Mouse (Mus musculus) brain, embryonic 18.5 days (tissue): ENCODE measurements at regions not wholly inside any gene's neighbourhood (a gene's known extent, or its start where the extent isn't known, plus 50 kb on each side); places are given as distances from the start of the nearest gene placed in this dataset.
"Not testable (repeated sequence)": the region's sequence is repeated elsewhere in the genome, so short reads cannot be mapped to it uniquely, and the experiment has no call there.

Experiments
- DNase-seq: peaks from one replicate; pipeline ENCODE4 v3.0.0-alpha.2; 2012; ENCODE audit warnings: low read depth, low spot score

GRCm38 (mm10) chr6:89140469-89140868 is 222.0 kb downstream of the Plxna1 start:
- no peak for DNase-seq

- DNase-seq: no peak
Observed at GRCm38 (mm10) chr6:89153027-89153662, 209.3 kb downstream of the Plxna1 start.

DNA sequence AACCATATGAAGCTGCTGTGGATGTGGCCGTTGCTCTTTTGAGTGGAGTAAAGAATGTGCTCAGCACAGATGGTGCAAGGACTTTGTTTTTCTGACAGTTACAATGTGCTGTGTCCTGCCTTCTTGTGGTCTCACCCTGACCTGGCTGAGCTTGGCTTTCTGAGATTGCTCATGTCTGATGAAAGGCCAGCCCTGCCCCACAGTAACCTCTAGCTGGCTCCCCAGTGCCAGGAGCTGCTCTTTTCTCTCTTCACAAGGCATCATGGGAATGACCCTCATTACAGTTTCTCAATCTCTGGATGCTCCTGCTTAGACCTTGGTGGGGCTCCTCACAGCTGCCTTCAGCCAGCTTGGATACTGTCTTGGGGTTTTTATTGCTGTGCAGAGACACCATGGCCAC is 204.9 kb downstream of the Plxna1 start:
- no peak for DNase-seq

GRCm38 (mm10) chr6:89160051-89160450 is 202.4 kb downstream of the Plxna1 start:
- no peak for DNase-seq

DNA sequence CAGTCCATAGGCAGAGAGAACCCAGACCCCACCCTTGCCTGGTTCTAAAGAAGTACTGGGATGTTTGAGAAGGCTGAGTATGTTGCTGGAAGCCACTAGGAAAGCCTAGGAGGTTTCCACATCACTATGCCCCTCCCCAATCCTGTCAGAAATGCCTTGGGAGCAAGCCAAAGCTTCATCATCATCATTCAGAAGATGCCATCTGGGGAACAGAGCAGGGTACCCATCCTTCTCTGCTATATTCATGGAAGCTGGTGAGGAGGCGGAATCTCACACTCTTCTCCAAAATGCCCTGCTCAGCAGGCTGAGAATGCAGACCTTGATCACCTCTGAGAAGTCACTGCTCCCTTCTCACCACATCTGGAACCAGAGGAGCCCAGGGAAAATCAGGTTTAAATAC is 200.7 kb downstream of the Plxna1 start:
- no peak for DNase-seq

- DNase-seq: no peak
Observed at GRCm38 (mm10) chr6:89169520-89169919, 192.9 kb downstream of the Plxna1 start.

- not testable (repeated sequence) for DNase-seq
Observed at GRCm38 (mm10) chr6:89184920-89185319, 177.5 kb downstream of the Plxna1 start.

DNA sequence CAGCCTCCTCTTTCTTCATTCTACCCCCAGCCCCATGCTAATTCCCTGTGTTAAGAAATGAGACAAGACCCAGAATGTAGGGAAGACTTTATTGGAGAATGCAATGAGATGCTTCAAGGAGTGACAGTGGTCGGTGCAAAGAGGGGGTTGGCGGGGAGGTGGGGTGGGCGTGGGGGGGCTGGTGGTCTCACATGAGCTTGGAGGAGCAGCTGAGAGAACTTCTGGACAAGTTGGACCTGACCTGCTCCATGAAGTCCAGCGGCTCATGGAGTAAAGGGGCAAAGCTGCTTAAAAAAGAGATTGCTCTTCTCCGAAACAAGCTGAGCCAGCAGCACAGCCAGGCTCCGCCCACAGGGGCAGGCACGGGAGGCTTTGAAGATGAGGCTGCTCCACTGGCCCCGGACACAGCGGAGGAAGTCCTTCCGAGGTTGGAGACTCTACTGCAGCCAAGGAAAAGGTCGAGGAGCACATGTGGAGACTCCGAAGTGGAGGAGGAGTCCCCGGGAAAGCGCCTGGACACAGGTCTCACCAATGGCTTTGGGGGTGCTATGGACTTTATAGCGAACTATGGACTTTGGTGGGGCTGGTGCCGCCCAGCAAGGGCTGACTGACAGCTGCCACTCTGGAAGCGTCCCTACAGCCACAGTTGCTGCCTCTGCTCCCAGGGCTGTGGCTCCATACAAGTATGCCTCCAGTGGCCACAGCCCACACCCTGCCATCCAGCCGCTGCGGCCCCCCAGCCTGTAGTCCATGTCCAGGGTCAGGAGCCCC is 161.7 kb downstream of the Plxna1 start:
- not testable (repeated sequence) for DNase-seq

GRCm38 (mm10) chr6:89215021-89215420 is 147.4 kb downstream of the Plxna1 start:
- DNase-seq: no peak

DNA sequence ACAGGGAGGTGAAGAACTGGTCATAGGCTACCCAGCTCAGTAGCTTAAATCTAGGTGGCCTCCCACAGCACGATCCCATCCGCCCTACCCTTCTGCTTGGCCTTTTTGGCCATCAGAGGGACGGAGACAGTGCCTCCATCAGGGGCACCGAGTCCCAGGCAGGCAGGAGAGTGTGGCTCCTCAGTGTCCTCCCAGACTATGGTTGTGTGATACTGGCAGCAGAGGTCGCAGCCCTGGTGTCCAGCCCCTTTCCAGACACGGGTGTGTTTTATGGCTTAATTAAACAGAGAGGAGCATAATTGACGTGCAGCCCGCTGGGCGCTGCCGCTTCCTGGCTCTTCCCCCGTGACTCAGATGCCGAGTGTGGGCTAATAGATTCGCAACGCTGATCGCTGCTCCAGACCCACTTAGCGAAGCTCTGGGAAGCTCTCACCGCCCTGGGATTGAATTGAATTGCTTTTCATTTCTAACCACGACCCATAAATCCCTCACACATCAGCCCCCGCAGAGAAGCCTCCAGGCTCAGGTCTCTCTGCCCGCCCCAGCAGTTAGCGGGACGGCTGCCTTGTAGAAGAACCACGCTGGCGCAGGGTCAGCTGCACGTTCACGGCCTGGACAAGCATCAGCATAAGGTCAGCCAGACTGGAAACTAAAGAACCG is 126.9 kb downstream of the Plxna1 start:
- DNase-seq: no peak

GRCm38 (mm10) chr6:89236226-89236625 is 126.2 kb downstream of the Plxna1 start:
- no peak for DNase-seq

- DNase-seq: no peak
Observed at GRCm38 (mm10) chr6:89236892-89237646, 125.4 kb downstream of the Plxna1 start.

DNA sequence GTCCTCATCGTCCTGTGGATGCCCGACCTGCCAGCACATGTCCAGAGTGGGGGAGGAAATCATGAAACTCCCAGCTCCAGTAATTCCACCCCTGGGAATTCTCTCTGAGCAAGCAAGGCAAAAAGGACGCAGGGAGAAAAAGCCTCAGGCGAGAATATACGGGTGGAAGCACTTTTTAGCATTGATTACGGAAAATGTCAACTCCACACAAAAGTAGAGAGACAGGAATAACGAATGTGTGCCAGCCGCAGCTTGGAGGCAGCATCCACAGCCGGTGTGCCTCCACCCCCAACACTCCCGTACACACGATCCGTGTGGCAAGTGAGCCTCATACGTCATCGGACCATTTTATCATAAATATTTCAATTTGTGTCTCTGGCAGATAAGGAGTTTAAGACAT is 123.5 kb downstream of the Plxna1 start:
- no peak for DNase-seq

DNA sequence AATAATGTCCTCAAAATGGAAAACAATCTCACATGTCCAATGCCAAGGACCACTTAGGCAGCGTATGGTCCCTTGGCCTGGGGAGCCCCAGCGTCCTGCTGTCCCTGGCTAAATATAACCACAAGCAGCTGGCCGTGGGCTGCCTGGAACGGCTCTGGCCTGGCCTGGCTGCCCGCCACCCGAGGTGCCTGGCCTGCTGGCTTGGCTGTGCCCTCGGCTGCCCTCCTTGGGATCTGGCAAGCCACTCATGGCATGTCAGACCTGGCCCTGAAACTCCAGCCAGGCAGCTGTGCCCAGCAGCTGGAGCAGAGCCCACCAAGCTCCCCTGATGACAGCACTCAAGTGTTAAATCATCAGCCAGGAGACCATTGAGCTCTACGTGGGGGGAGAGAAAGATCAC is 122.9 kb downstream of the Plxna1 start:
- no peak for DNase-seq

DNA sequence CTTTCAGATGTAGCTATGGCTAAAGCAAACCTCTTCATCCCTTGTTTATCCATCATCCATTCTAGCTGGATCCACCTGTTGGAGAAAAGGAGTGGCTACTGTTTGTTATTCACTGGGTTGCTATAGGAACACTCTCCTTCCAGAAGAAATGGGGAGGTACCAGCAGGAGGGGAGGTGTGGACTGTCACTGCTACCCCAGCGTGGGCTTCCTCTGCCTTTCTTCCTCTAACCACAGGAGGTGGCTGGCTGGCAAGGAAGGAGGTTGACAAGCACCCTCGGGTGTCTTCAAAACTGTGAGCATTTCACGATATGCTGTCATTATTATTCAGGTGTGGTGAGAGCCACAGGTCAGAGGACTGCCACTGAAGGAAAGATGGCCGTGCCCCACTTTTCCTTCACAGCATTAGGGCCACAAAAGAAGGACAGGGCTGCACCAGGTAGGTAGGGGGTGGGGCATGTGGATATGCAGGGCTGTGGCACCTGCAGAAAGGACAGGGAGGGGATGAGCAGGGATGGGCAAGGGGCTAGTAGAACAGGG is 122.2 kb downstream of the Plxna1 start:
- DNase-seq: no peak

GRCm38 (mm10) chr6:89242371-89243288 is 119.8 kb downstream of the Plxna1 start:
- DNase-seq: no peak

- no peak for DNase-seq
Observed at GRCm38 (mm10) chr6:89245506-89245905, 116.9 kb downstream of the Plxna1 start.

DNA sequence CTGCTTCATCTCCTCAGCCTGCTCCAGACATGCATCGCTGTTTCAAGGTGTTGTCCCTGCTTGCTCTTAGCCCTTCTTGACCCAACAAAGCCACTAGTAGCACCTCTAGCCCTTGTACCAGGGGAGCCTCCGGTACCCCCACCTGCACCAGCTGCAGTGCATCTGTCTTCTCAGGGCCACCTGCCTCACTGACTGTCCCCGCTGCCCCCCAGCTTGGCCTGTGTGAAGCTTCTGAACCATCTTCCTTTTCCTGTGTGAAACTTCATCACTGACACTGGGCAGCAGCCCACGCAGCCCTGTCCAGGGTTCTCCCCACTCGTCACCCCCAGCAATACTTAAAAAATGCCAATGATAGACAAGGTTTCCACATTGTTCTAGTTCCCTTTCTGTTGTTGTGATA is 116.2 kb downstream of the Plxna1 start:
- DNase-seq: no peak

DNA sequence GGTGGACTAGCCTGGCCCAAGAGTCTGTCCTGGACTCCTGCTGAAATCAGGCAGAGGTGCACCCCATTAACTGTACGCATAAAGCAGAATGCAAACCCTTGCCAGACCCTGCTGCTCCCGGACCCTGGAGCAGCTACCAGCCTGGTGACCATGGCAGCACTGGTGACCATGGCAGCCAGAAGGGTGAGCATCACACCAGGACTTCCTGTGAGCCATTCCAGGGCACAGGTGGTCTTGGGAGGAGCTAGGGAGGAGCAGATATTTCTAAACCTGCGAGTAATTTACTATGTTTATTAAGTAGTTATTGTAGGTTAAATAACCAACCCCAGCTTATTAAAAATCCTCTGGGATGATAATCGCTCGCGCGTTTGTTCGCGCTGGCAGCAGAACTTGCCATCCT is 113.8 kb downstream of the Plxna1 start:
- DNase-seq: no peak

DNA sequence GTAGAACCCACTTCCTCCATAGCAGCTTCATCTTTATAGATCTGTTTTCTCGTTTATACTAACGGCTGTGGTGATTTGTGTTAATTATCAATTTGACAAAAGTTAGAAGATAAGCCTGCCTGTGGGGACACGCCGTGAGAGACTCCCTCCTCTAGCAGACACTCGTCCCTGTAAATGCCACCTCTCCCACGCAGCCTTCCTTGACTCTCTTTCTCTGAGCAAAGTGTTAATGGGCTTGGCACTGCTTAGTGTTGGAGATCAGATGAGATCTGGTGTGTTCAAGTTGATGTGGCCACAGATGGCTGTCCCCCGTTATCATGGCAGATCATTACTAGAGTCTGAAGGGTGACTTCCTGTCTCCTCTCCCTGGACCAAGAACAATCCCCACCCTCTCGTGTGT is 113.1 kb downstream of the Plxna1 start:
- DNase-seq: no peak

DNA sequence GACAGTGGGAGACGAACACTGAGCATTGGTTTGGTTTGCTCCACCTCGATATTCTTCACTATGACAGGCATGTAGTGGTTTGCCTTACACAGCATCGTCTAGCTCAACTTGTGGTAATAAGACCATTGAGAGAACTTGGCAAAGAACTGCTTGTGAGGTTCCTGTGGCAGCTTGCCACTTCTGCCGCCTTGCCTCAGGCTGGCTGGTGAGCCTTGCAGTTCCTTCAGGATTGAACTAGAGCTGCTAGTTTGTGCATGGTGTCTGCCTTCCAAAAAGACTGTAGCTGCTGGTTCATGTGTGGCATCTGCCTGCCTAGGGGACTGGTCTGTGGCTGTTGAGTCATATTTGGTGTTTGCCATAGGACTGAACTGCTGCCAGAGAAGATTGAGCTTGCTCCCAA is 110.8 kb downstream of the Plxna1 start:
- DNase-seq: no peak
